Mouse (Mus musculus) kidney, postnatal 0 days (tissue): ENCODE data around the gene Cdk9. TPM values are rescaled to one million over a fixed set of nuclear protein-coding genes. Genes with fewer than 3 reads are reported as not detected.

Source experiments
- ATAC-seq: fragments of 200-750 bp; cut with Nextera tagmentation; replicated peaks from 2 replicates; pipeline ENCODE4 v1.8.0; 2017; ENCODE audit warnings: low read depth, moderate number of reproducible peaks, moderate TSS enrichment, moderate library complexity; ENCODE audit not compliant: low FRiP score
- DNase-seq: peaks from one replicate; pipeline ENCODE4 v3.0.0-alpha.2; 2016; ENCODE audit warnings: low spot score
- H3K27ac ChIP-seq: fragments of 300-500 bp; sonication (generic); 2 replicates; pipeline ENCODE4 v1.5.1; 2014; ENCODE audit warnings: mild to moderate bottlenecking
- H3K27me3 ChIP-seq: fragments of 300-500 bp; sonication (generic); 2 replicates; pipeline ENCODE4 v1.6.1; 2014; ENCODE audit warnings: low read length, mixed read lengths; ENCODE audit not compliant: insufficient read depth
- H3K36me3 ChIP-seq: fragments of 300-500 bp; sonication (generic); 2 replicates; pipeline ENCODE4 v1.6.1; 2014; ENCODE audit warnings: low read length, mixed read lengths; ENCODE audit not compliant: insufficient read depth
- H3K4me1 ChIP-seq: fragments of 300-500 bp; sonication (generic); replicated peaks from 2 replicates; pipeline ENCODE4 v1.6.1; 2014; ENCODE audit warnings: antibody characterized with exemption, low read length, mixed read lengths; ENCODE audit not compliant: insufficient read depth
- H3K4me2 ChIP-seq: fragments of 300-500 bp; sonication (generic); 2 replicates; pipeline ENCODE4 v1.6.1; 2014; ENCODE audit warnings: mild to moderate bottlenecking, low read length, moderate library complexity, mixed read lengths
- H3K4me3 ChIP-seq: fragments of 300-500 bp; sonication (generic); replicated peaks from 2 replicates; pipeline ENCODE4 v1.5.1; 2014; ENCODE audit warnings: low read depth, low read length
- H3K9ac ChIP-seq: fragments of 300-500 bp; sonication (generic); 2 replicates; pipeline ENCODE4 v1.6.1; 2014; ENCODE audit warnings: low read depth, low read length
- H3K9me3 ChIP-seq: fragments of 300-500 bp; sonication (generic); replicated peaks from 2 replicates; pipeline ENCODE4 v1.6.1; 2016; ENCODE audit warnings: low read length, inconsistent platforms, mixed read lengths
- CTCF ChIP-seq: IDR thresholded peaks from 2 replicates; pipeline ENCODE4 v1.5.1; 2016; ENCODE audit warnings: antibody characterized with exemption, low read depth, mild to moderate bottlenecking, moderate library complexity
- WGBS: fragments of 180-500 bp; shearing (Covaris S2); extraction: QIAGEN DNeasy Blood & Tissue Kit; methylation state at CpG from one replicate; pipeline ENCODE4 v1.1.7; 2014; 5-methylcytosine and 5-hydroxymethylcytosine counted together
- polyA plus RNA-seq: library from polyadenylated mRNA; unstranded; fragments of >200 nt; fragmentation: Nextera tagmentation; extraction: Ambion mirVana; gene quantifications from 2 replicates; pipeline ENCODE4 v1.2.1, GENCODE M21; 2015

Cdk9 gene
- polyA plus RNA-seq, 1 experiment from 2014 or later = 90.6 TPM

DNA sequence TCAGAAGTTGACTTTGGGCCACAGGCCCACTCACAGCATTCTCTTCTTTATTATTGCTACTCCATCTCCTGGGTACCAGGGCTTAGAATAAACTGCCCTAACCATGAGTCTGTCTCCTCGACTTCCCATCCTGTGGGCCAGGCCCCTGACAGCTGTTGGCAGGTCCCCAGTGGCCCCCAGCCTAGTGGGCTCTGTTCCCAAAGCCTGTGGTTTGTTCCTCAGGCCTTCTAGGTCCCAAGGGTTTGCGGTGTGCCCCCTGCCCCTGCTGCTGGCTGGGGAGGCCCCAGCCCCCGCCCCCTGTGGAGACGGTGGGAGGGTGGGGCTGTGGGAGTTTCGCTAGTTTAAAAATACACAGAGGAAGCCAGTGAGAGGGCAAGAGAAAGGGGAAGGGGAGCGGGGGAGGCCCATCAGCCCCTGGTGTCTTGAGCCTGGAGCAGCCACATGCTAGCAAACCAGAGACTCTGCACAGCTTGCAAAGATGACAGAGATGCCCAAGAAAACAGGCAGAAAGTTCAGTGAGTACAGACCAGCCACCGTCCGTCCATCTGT lies 7.9 kb upstream of the Cdk9 start, which contains the start of gene Sh2d3c:
Gene Sh2d3c (plus strand): TSS at position 375 of the 549 bp plus-strand sequence.
- ATAC-seq (0 out of 2 replicates have a peak, but pooled peaks have one; percentile 15), DNase-seq (peak; percentile 52)
- Histone ChIP-seq H3K4me1 (peaks cover 10% of the 10 kb centered on the region; the same call in 1 of the 2 replicates), H3K36me3 (no peaks in the 10 kb centered on the region), H3K27ac (peak within 1 kb of the TSS; percentile 19; the same call in 1 of the 2 replicates), H3K4me2 (peak within 1 kb of the TSS; percentile 11), H3K27me3 (no peaks in the 10 kb centered on the region), H3K9me3 (no peaks in the 10 kb centered on the region), H3K4me3 (peak within 1 kb of the TSS; percentile 4; the same call in 1 of the 2 replicates), H3K9ac (peak within 1 kb of the TSS; percentile 31; the same call in 1 of the 2 replicates)
- WGBS = 25% methylated on average over 8 of the region's 8 CpGs
- TF ChIP-seq CTCF = no peak

DNA sequence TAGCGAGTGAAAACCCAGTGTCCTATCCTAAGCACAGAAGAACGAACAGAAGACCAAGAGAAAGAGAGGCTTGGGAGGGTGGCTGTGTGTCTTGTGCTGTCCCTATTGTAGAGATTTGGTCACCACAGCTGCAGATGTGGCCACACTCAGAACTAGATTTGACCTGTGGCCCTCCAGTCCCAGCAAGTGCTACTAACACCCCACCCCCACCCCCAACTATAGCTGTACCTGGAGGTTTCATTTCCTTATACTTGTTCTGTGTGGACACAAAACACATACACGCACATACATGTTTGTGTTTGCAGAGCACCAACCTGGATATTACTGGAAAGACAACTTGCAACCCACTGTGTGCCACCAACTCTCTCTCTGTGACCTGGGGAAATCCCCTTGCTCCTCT lies 7.2 kb upstream of the Cdk9 start:
- WGBS = 86% methylated on average over 3 of the region's 3 CpGs

DNA sequence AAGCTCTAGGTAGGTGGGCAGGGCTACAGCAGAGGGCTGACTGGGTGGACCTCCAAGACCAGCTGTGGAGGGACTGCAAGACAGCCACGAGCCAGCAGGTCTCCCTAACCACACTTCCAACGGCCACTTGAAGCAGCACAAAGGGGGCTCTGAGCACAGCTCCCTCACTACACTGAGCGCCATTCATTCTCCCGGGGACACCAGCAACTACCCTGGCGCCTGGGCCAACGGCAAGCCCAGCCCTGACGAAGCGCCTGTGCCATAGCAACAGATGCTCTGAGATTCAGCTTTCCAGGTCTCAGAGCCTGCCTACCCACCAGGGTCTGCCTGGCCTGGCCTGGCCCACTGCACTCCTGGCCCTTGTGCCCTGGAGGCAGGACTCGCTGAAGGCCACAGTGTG lies 5.9 kb upstream of the Cdk9 start:
- TF ChIP-seq CTCF = no peak
- ATAC-seq = no peak

More for the DNA sequence above, 7.2 kb upstream of the Cdk9 start:
- no peak overlapping the region for H3K27ac ChIP-seq
- no peak overlapping the region for H3K4me2 ChIP-seq
- H3K36me3 ChIP-seq = no peaks in the 10 kb centered on the region
- H3K9ac ChIP-seq = no peak overlapping the region
- H3K4me1 ChIP-seq = peaks cover 10% of the 10 kb centered on the region; the same call in 1 of the 2 replicates
- TF ChIP-seq CTCF = no peak
- H3K4me3 ChIP-seq = no peak overlapping the region
- H3K27me3 ChIP-seq = no peaks in the 10 kb centered on the region
- no peaks in the 10 kb centered on the region for H3K9me3 ChIP-seq
- DNase-seq (no peak), ATAC-seq (no peak)

DNA sequence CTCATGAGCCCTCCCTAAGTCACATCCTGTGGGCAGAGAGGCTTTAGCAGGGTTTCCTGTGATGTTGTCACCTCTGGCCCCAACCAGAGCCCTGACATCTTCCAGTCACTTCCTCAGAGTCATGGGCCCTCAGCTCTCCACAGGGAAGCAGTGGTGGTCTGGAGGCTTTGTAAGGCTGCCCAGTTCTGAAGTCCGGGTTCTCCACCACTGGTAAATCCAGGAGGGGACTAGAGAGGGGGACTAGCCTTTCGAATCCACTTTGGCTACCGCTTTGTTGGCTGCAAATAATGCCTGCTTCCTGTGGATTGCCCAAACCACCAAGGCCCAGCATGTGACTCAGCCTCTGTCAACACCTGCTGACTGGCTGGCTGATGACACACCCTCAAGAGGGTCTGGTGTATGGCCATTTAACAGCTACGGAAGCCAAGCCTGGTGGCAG lies 2.1 kb upstream of the Cdk9 start:
- Histone ChIP-seq H3K4me1 (peaks cover 4% of the 10 kb centered on the region), H3K27me3 (no peaks in the 10 kb centered on the region), H3K9ac (0 out of 2 replicates have a peak overlapping the region, but pooled peaks have one; percentile 23), H3K4me3 (no peak overlapping the region), H3K4me2 (no peak overlapping the region), H3K9me3 (no peaks in the 10 kb centered on the region), H3K27ac (peak overlapping the region; percentile 76), H3K36me3 (peaks cover 5% of the 10 kb centered on the region; the same call in 1 of the 2 replicates)
- peak; percentile 42 for DNase-seq
- no peak; the same call in 1 of the 2 replicates for TF ChIP-seq CTCF
- 65% methylated on average over 4 of the region's 4 CpGs for WGBS
- no peak for ATAC-seq

More for the DNA sequence above, 5.9 kb upstream of the Cdk9 start:
- Histone ChIP-seq H3K27me3 (no peaks in the 10 kb centered on the region), H3K36me3 (no peaks in the 10 kb centered on the region), H3K4me1 (peaks cover 8% of the 10 kb centered on the region; the same call in 1 of the 2 replicates), H3K4me3 (no peak overlapping the region), H3K4me2 (no peak overlapping the region), H3K9me3 (no peaks in the 10 kb centered on the region), H3K9ac (no peak overlapping the region), H3K27ac (no peak overlapping the region)
- 62% methylated on average over 9 of the region's 9 CpGs for WGBS
- no peak for DNase-seq

DNA sequence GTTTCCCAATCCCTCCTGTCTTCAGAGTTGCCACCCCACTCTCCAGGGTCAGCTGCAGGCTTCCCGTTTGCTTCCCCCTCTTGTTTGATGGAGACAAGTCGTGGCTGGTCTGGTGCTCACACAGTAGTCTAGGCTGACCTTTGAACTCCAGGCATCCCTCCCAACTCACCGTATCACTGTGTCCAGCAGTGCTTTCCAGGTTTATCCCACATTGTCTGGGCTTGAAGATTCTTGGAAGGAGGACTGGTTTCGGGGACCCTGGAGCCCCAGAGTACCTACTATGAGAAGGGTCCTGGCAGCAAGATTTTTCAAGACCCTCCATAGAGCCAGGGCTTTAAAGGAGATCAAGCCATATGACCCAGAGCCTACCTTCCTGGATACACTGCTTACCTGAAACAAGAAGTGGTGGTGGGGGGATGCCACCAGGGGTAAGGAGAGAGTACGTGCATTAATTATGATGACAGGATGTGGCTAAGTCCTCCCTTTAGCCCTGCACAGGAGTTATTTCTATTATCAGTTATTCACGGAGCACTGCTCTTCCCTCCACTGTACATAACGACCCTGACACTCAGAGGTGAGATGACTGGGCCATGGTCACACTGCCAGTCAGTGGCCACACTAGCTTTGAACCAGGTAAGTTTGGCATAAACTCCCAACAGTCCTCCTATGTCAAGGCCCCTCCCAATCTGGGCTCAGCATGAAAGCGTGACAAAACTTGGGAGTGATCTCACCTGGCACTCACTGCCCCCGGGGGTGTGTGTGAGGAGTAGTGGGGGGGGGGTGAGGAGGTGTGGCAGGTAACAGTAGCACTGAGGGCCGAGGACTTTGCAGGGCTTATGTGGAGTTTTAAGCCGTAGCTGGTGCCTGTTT lies 1.5 kb upstream of the Cdk9 start:
- peak overlapping the region; percentile 98 for H3K27ac ChIP-seq
- peaks cover 11% of the 10 kb centered on the region for H3K36me3 ChIP-seq
- ATAC-seq (no peak), DNase-seq (no peak)
- no peaks in the 10 kb centered on the region for H3K27me3 ChIP-seq
- H3K9ac ChIP-seq = peak overlapping the region; percentile 43; the same call in 1 of the 2 replicates
- H3K4me1 ChIP-seq = peaks cover 4% of the 10 kb centered on the region
- 44% methylated on average over 11 of the region's 11 CpGs for WGBS
- no peak for TF ChIP-seq CTCF
- no peaks in the 10 kb centered on the region for H3K9me3 ChIP-seq
- no peak overlapping the region for H3K4me3 ChIP-seq
- H3K4me2 ChIP-seq = no peak overlapping the region

DNA sequence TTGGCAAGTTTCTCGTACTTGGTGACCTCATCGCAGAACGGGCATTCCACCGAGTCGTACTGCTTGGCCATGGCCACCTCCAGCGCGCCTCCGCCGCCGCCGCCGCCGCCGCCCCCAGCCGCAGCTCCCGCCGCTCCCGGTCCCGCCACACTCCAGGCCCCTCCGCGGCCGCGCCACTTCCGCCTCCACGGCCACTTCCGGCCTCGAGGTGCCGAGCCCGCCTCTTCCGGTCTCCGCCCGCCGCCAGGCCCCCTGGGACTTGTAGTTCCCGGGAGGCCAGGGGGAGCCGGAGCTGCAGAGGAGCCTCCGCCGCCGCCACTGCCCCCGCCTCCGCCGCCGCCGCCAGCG lies 316 bp downstream of the Cdk9 start:
- Histone ChIP-seq H3K9ac (peak overlapping the region; percentile 91), H3K4me2 (peak overlapping the region; percentile 81), H3K9me3 (no peaks in the 10 kb centered on the region), H3K36me3 (peaks cover 23% of the 10 kb centered on the region), H3K27ac (peak overlapping the region; percentile 98), H3K4me3 (peak overlapping the region; percentile 87), H3K4me1 (peaks cover 4% of the 10 kb centered on the region), H3K27me3 (no peaks in the 10 kb centered on the region)
- WGBS = 0% methylated on average over 43 of the region's 44 CpGs
- ATAC-seq (peak; percentile 88), DNase-seq (peak; percentile 95)
- no peak for TF ChIP-seq CTCF
